Mouse (Mus musculus) cerebellum, adult 8-10 months (tissue): ENCODE data around the gene Dnah14.

Source experiments
- DNase-seq: peaks from one replicate; pipeline ENCODE4 v3.0.0; 2022

Gene Dnah14

GRCm38 (mm10) chr1:181856329-181856728 lies 280.0 kb downstream of the Dnah14 start:
- DNase-seq: no peak

- DNase-seq: no peak
Observed at GRCm38 (mm10) chr1:181860659-181861058, 284.3 kb downstream of the Dnah14 start.

GRCm38 (mm10) chr1:181861181-181861902 lies 285.0 kb downstream of the Dnah14 start:
- DNase-seq: no peak

GRCm38 (mm10) chr1:181862676-181863374 lies 286.5 kb downstream of the Dnah14 start:
- DNase-seq: no peak

GRCm38 (mm10) chr1:181863431-181863830 lies 287.1 kb downstream of the Dnah14 start:
- DNase-seq: no peak
